Mouse (Mus musculus) intestine, embryonic 14.5 days (tissue): ENCODE results near the gene Cyp1a2. TPM values are rescaled to one million over a fixed set of nuclear protein-coding genes. Genes with fewer than 3 reads are reported as not detected.

Experiments used
- ATAC-seq: fragments of 200-750 bp; cut with Nextera tagmentation; replicated peaks from 2 replicates; pipeline ENCODE4 v1.8.0; 2017; ENCODE audit warnings: low read depth, moderate number of reproducible peaks, moderate TSS enrichment, moderate library complexity; ENCODE audit not compliant: low FRiP score, low TSS enrichment
- DNase-seq: peaks from one replicate; pipeline ENCODE4 v3.0.0-alpha.2; 2018; ENCODE audit warnings: low spot score
- H3K27ac ChIP-seq: fragments of 300-500 bp; sonication (generic); 2 replicates; pipeline ENCODE4 v1.5.1; 2014; ENCODE audit warnings: low read depth, mild to moderate bottlenecking, control low read depth
- H3K27me3 ChIP-seq: fragments of 300-500 bp; sonication (generic); replicated peaks from 2 replicates; pipeline ENCODE4 v1.6.1; 2014; ENCODE audit warnings: low read length, control low read depth; ENCODE audit not compliant: control insufficient read depth, insufficient read depth
- H3K36me3 ChIP-seq: fragments of 300-500 bp; sonication (generic); 2 replicates; pipeline ENCODE4 v1.6.1; 2014; ENCODE audit warnings: low read length, control low read depth; ENCODE audit not compliant: control insufficient read depth, insufficient read depth
- H3K4me1 ChIP-seq: fragments of 300-500 bp; sonication (generic); replicated peaks from 2 replicates; pipeline ENCODE4 v1.6.1; 2014; ENCODE audit warnings: low read length, control low read depth, mixed read lengths; ENCODE audit not compliant: control insufficient read depth, insufficient read depth
- H3K4me2 ChIP-seq: fragments of 300-500 bp; sonication (generic); 2 replicates; pipeline ENCODE4 v1.6.1; 2014; ENCODE audit warnings: low read length
- H3K4me3 ChIP-seq: fragments of 300-500 bp; sonication (generic); 2 replicates; pipeline ENCODE4 v1.5.1; 2014; ENCODE audit warnings: low read depth, low read length, control low read depth, mixed read lengths
- H3K9ac ChIP-seq: fragments of 300-500 bp; sonication (generic); 2 replicates; pipeline ENCODE4 v1.6.1; 2014; ENCODE audit warnings: mild to moderate bottlenecking, low read length
- H3K9me3 ChIP-seq: fragments of 300-500 bp; sonication (generic); 2 replicates; pipeline ENCODE4 v1.6.1; 2016; ENCODE audit warnings: low read length, control low read depth; ENCODE audit not compliant: control insufficient read depth
- WGBS: fragments of 180-500 bp; shearing (Covaris S2); extraction: QIAGEN DNeasy Blood & Tissue Kit; methylation state at CpG from one replicate; pipeline ENCODE4 v1.1.7; 2014; 5-methylcytosine and 5-hydroxymethylcytosine counted together
- polyA plus RNA-seq: library from polyadenylated mRNA; unstranded; fragments of >200 nt; fragmentation: Nextera tagmentation; extraction: Ambion mirVana; gene quantifications from 2 replicates; pipeline ENCODE4 v1.2.1, GENCODE M21; 2014

Cyp1a2 gene
- polyA plus RNA-seq, 1 experiment from 2014 or later, result not detected

- WGBS, result 58% methylated on average over 4 of the region's 4 CpGs
- no peaks in the 10 kb centered on the region; the same call in 1 of the 2 replicates for H3K36me3 ChIP-seq
- no peak overlapping the region for H3K27ac ChIP-seq
- no peaks in the 10 kb centered on the region for H3K27me3 ChIP-seq
- H3K4me3 ChIP-seq, result no peak overlapping the region
- no peak for DNase-seq
- H3K9ac ChIP-seq, result no peak overlapping the region
- H3K4me2 ChIP-seq, result no peak overlapping the region
- ATAC-seq, result no peak
- H3K9me3 ChIP-seq, result no peaks in the 10 kb centered on the region
- peaks cover 28% of the 10 kb centered on the region for H3K4me1 ChIP-seq
Measured at GRCm38 (mm10) chr9:57647286-57648108, 36.0 kb downstream of the Cyp1a2 start.

DNA sequence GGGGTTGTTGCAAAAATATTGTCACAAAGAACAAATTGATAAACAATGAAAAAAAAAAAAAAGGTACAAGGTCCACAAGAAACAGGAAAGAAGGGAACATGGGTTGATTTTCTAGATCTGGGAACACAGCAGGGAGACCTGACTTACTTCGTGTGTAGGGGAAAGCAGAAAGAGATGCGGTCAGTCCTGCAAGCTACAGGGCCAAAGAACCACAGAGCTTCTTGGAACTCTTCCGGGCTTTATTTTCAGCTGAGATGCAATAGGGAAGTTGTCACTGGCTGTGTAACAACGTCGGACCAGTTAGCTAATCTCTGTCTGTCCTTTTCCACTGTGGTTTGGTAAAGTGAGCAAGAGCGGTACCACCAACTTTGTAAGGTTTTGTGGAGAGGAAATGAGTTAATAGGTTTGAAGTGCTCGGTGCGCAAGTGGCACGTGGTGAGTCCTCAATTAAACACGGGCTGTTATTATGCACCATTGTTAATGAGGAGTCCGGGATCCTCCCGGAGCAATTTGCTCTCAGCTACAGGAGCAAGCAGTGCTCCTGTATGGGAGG is 36.9 kb downstream of the Cyp1a2 start:
- Histone ChIP-seq H3K4me3 (no peak overlapping the region), H3K27me3 (no peaks in the 10 kb centered on the region), H3K4me1 (peaks cover 29% of the 10 kb centered on the region), H3K27ac (no peak overlapping the region), H3K9ac (no peak overlapping the region), H3K4me2 (no peak overlapping the region), H3K36me3 (peaks cover 7% of the 10 kb centered on the region), H3K9me3 (no peaks in the 10 kb centered on the region)
- WGBS, result 73% methylated on average over 12 of the region's 12 CpGs
- ATAC-seq, result no peak
- DNase-seq, result no peak

- Histone ChIP-seq H3K36me3 (peaks cover 7% of the 10 kb centered on the region), H3K9me3 (no peaks in the 10 kb centered on the region), H3K9ac (peak overlapping the region; percentile 96), H3K27ac (peak overlapping the region; percentile 96), H3K27me3 (no peaks in the 10 kb centered on the region), H3K4me1 (peaks cover 34% of the 10 kb centered on the region), H3K4me3 (peak overlapping the region; percentile 88), H3K4me2 (peak overlapping the region; percentile 71)
- WGBS, result under 1% methylated on average over 57 of the region's 85 CpGs
- DNase-seq, result peak; percentile 98
- ATAC-seq, result peak; percentile 81
Measured at GRCm38 (mm10) chr9:57644944-57645893, 38.3 kb downstream of the Cyp1a2 start.

DNA sequence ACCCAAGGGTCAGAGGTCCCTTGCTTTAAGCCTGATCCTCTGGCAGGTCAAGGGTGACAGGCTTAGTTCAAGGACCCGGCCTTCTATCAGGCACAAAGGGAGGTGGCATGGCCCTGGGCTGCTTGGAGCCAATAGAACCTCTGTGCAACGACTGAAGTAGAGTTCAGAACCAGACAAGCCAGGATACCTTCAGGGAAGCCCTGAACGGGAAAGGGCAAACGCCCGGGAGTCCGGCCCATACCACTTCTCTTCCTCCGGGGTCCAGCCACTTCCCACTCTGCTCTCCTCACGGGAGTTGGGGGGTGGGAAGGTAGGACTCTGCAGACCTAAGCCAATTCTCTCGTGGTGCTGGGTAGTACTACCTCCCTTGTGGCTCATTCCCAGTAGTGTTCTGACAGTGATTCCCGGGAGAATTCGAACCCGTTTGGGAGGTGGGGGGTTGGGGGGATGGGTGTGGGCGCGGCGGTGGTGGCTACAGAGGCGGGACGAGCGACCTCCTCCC is 39.0 kb downstream of the Cyp1a2 start:
- peak overlapping the region; percentile 88 for H3K4me3 ChIP-seq
- under 1% methylated on average over 18 of the region's 18 CpGs for WGBS
- H3K9ac ChIP-seq, result peak overlapping the region; percentile 96
- peak overlapping the region; percentile 71 for H3K4me2 ChIP-seq
- H3K27me3 ChIP-seq, result no peaks in the 10 kb centered on the region
- no peaks in the 10 kb centered on the region for H3K9me3 ChIP-seq
- H3K4me1 ChIP-seq, result peaks cover 41% of the 10 kb centered on the region
- ATAC-seq (no peak), DNase-seq (no peak)
- peak overlapping the region; percentile 96; the same call in 1 of the 2 replicates for H3K27ac ChIP-seq
- H3K36me3 ChIP-seq, result peaks cover 7% of the 10 kb centered on the region

- Histone ChIP-seq H3K36me3 (peaks cover 7% of the 10 kb centered on the region), H3K27me3 (no peaks in the 10 kb centered on the region), H3K9ac (peak overlapping the region; percentile 96), H3K4me3 (peak overlapping the region; percentile 88), H3K4me2 (peak overlapping the region; percentile 71), H3K27ac (no peak overlapping the region), H3K9me3 (no peaks in the 10 kb centered on the region), H3K4me1 (peaks cover 48% of the 10 kb centered on the region)
- ATAC-seq, result no peak
- WGBS, result 35% methylated on average over 7 of the region's 7 CpGs
- DNase-seq, result no peak
Measured at GRCm38 (mm10) chr9:57643856-57644180, 39.7 kb downstream of the Cyp1a2 start.

DNA sequence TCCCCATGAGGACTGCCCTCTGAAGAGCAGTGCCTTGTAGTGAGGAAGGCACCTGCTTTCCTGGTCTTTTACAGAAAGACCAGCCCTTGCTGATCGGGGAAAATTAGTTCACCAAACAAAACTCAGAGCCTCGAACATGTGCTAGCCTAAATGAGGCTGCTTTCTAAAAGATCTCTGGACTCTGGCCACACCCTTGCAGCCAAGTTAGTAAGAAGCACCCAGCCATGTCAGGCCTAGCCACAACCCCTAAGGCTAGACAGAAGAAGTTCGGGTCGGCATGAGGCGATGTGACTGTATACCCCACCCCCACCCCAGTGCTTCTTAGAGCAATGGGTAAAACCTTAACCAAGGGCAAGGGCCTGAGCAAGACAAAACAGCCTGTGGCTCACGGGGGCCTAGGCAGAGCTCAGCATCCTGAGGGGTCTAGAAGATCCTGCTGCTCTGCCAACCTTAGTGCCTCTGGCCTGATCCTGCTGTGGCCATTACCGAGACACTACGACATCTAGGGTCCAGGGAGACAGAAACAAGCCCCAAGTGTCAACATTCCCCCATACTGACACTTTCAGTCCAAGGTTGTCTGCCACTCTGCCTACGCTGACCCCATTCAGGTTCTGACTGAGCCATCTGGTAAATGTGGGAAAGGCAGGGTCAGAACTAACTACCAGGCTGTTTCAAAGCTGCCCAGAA is 40.2 kb downstream of the Cyp1a2 start:
- no peaks in the 10 kb centered on the region for H3K27me3 ChIP-seq
- no peaks in the 10 kb centered on the region for H3K9me3 ChIP-seq
- 62% methylated on average over 9 of the region's 9 CpGs for WGBS
- peak overlapping the region; percentile 71 for H3K4me2 ChIP-seq
- DNase-seq, result no peak
- peak overlapping the region; percentile 96 for H3K9ac ChIP-seq
- no peak overlapping the region for H3K27ac ChIP-seq
- H3K36me3 ChIP-seq, result peaks cover 7% of the 10 kb centered on the region
- no peak for ATAC-seq
- peak overlapping the region; percentile 88 for H3K4me3 ChIP-seq
- peaks cover 53% of the 10 kb centered on the region for H3K4me1 ChIP-seq

DNA sequence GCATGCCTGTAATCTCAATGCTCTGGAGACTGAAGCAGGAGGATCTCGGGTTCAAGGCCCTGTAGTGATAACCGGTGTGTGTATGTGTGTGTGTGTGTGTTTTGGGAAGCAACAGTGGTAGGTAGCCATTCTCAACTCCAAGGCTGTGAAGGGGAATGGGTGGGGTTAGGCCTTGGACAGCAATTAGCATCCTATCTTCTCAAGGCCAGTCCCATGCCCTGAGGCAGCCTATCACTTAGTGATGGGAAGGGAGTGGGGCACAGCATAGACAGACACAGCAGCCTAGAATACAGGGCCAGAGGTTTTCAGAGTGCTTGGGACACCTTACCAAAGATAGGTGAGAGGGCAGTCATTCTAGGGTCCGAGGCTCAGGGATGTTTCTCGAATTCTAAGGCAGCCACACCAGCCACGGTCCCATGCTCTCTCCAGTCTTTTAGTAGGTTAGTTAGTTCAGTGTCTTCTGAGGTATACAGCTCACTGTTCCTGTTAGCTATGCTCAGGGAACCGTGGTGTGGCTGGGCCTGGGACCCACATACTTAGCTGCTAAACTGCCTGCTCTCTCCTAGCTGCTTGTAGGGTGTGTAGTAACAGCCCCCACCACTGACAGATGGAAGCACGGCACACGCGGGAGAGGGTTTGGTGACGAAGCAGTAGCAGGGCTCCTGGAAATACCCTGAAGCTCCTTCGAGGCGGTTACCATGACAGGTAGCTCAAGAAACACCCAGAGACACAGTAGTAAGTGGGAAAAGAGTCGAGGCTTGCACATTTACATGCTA is 41.5 kb downstream of the Cyp1a2 start:
- no peak overlapping the region for H3K4me3 ChIP-seq
- ATAC-seq, result no peak
- peaks cover 7% of the 10 kb centered on the region for H3K36me3 ChIP-seq
- peaks cover 66% of the 10 kb centered on the region for H3K4me1 ChIP-seq
- no peak for DNase-seq
- H3K27me3 ChIP-seq, result no peaks in the 10 kb centered on the region
- H3K9ac ChIP-seq, result no peak overlapping the region
- H3K9me3 ChIP-seq, result no peaks in the 10 kb centered on the region
- 85% methylated on average over 13 of the region's 13 CpGs for WGBS
- H3K4me2 ChIP-seq, result no peak overlapping the region
- no peak overlapping the region for H3K27ac ChIP-seq
